Mouse (Mus musculus) heart, adult 2 months (tissue): ENCODE results near the gene Atrnl1. TPM values are rescaled to one million over a fixed set of nuclear protein-coding genes. Genes with fewer than 3 reads are reported as not detected.
"Not testable (repeated sequence)": the region's sequence is repeated elsewhere in the genome, so short reads cannot be mapped to it uniquely, and the experiment has no call there.

Experiments
- DNase-seq, 2 experiments: peaks; one replicate each; pipeline ENCODE4 v3.0.0; 2021
- H3K27ac ChIP-seq: fragments of 200-600 bp; 2 replicates; pipeline ENCODE4 v1.8.1; 2022
- H3K27me3 ChIP-seq: fragments of 200-500 bp; 2 replicates; pipeline ENCODE4 v1.6.1; 2012; ENCODE audit warnings: mild to moderate bottlenecking, low read length, inconsistent platforms, mixed read lengths; ENCODE audit not compliant: control insufficient read depth, insufficient read depth
- H3K36me3 ChIP-seq: fragments of 200-500 bp; 2 replicates; pipeline ENCODE4 v1.6.1; 2012; ENCODE audit warnings: low read length, inconsistent platforms; ENCODE audit not compliant: control insufficient read depth, insufficient read depth
- H3K4me1 ChIP-seq: fragments of 200-500 bp; 2 replicates; pipeline ENCODE4 v1.6.1; 2011; ENCODE audit warnings: low read length; ENCODE audit not compliant: control insufficient read depth, insufficient read depth
- H3K4me3 ChIP-seq: fragments of 200-600 bp; 2 replicates; pipeline ENCODE4 v1.8.1; 2022
- H3K79me2 ChIP-seq: fragments of 200-500 bp; replicated peaks from 2 replicates; pipeline ENCODE4 v1.6.1; 2012; ENCODE audit warnings: mild to moderate bottlenecking, inconsistent platforms, low read length, moderate library complexity, mixed read lengths; ENCODE audit not compliant: control insufficient read depth, insufficient read depth
- H3K9ac ChIP-seq: fragments of 200-500 bp; 2 replicates; pipeline ENCODE4 v1.6.1; 2012; ENCODE audit warnings: low read depth, mild to moderate bottlenecking, control low read depth, inconsistent platforms, low read length, mixed read lengths
- CTCF ChIP-seq: fragments of 200-600 bp; IDR thresholded peaks from 2 replicates; pipeline ENCODE4 v1.8.1; 2022; ENCODE audit warnings: antibody characterized with exemption, mild to moderate bottlenecking, moderate library complexity
- EP300 ChIP-seq: fragments of 200-500 bp; IDR thresholded peaks from 2 replicates; pipeline ENCODE4 v1.6.1; 2011; ENCODE audit warnings: low read depth, low read length, control low read depth; ENCODE audit not compliant: insufficient read depth
- POLR2A ChIP-seq: fragments of 200-500 bp; IDR thresholded peaks from 2 replicates; pipeline ENCODE4 v1.6.1; 2011; ENCODE audit warnings: mild to moderate bottlenecking, low read depth, low read length, control low read depth; ENCODE audit not compliant: insufficient read depth
- WGBS: fragments of 180-500 bp; shearing (Covaris S2); methylation state at CpG from one replicate; pipeline ENCODE4 v1.1.7; 2018; 5-methylcytosine and 5-hydroxymethylcytosine counted together
- intact Hi-C: fragments of 180-260 bp; cut with DNase I; formaldehyde crosslinking; loops from one replicate; pipeline ENCODE4 v1.15.1; 2025
- polyA plus RNA-seq: library from polyadenylated mRNA; depleted of rRNA; stranded (reverse); fragments of >200 nt; gene quantifications from 2 replicates; pipeline ENCODE4 v1.2.3, GENCODE M21; 2012
- total RNA-seq, 2 experiments: library from RNA; stranded (reverse); gene quantifications; 2 replicates each; pipeline ENCODE4 v1.2.3; 2021

Gene Atrnl1
- total and polyA plus RNA-seq, 3 experiments: 6.3 to 14.2 (median 13.4) TPM

GRCm38 (mm10) chr19:57667946-57668345 lies 57.1 kb downstream of the Atrnl1 start:
- WGBS: 88% methylated on average over 10 of the region's 10 CpGs
- no peak for DNase-seq
- no peak overlapping the region for H3K27ac ChIP-seq
- no peaks in the 10 kb centered on the region for H3K27me3 ChIP-seq
- H3K9ac ChIP-seq: no peak overlapping the region
- TF ChIP-seq CTCF (no peak), EP300 (no peak), POLR2A (no peak)
- no peaks in the 10 kb centered on the region for H3K79me2 ChIP-seq
- no peaks in the 10 kb centered on the region for H3K36me3 ChIP-seq
- H3K4me3 ChIP-seq: no peak overlapping the region
- H3K4me1 ChIP-seq: no peaks in the 10 kb centered on the region
- intact Hi-C loops: no loop called here

- H3K4me1 ChIP-seq: no peaks in the 10 kb centered on the region
- no peaks in the 10 kb centered on the region for H3K36me3 ChIP-seq
- H3K27ac ChIP-seq: no peak overlapping the region
- H3K4me3 ChIP-seq: no peak overlapping the region
- TF ChIP-seq CTCF (no peak), POLR2A (no peak), EP300 (no peak)
- no peak overlapping the region for H3K9ac ChIP-seq
- intact Hi-C loops: no loop called here
- WGBS: 94% methylated on average over 3 of the region's 3 CpGs
- no peaks in the 10 kb centered on the region for H3K79me2 ChIP-seq
- no peak for DNase-seq
- H3K27me3 ChIP-seq: no peaks in the 10 kb centered on the region
These were observed 68.6 kb downstream of the Atrnl1 start for GRCm38 (mm10) chr19:57679455-57679854.

GRCm38 (mm10) chr19:57686596-57686995 lies 75.8 kb downstream of the Atrnl1 start:
- Histone ChIP-seq H3K4me3 (no peak overlapping the region), H3K27ac (no peak overlapping the region), H3K36me3 (no peaks in the 10 kb centered on the region), H3K27me3 (no peaks in the 10 kb centered on the region), H3K9ac (no peak overlapping the region), H3K4me1 (no peaks in the 10 kb centered on the region), H3K79me2 (no peaks in the 10 kb centered on the region)
- no peak for DNase-seq
- WGBS: 74% methylated on average over 20 of the region's 20 CpGs
- no peak for TF ChIP-seq CTCF
- no peak for TF ChIP-seq EP300
- TF ChIP-seq POLR2A: no peak
- intact Hi-C loops: no loop called here

GRCm38 (mm10) chr19:57692566-57692965 lies 81.7 kb downstream of the Atrnl1 start:
- WGBS: 75% methylated on average over 3 of the region's 3 CpGs
- no peaks in the 10 kb centered on the region for H3K79me2 ChIP-seq
- intact Hi-C loops: no loop called here
- no peak overlapping the region for H3K9ac ChIP-seq
- no peak for DNase-seq
- no peaks in the 10 kb centered on the region for H3K4me1 ChIP-seq
- no peak for TF ChIP-seq POLR2A
- no peak for TF ChIP-seq EP300
- peak; percentile 49 for TF ChIP-seq CTCF
- no peak overlapping the region for H3K27ac ChIP-seq
- no peak overlapping the region for H3K4me3 ChIP-seq
- no peaks in the 10 kb centered on the region for H3K36me3 ChIP-seq
- H3K27me3 ChIP-seq: no peaks in the 10 kb centered on the region

GRCm38 (mm10) chr19:57696781-57697180 lies 85.9 kb downstream of the Atrnl1 start:
- H3K36me3 ChIP-seq, H3K4me3 ChIP-seq, H3K27ac ChIP-seq, H3K27me3 ChIP-seq, H3K4me1 ChIP-seq, H3K79me2 ChIP-seq, intact Hi-C loops, DNase-seq, H3K9ac ChIP-seq: not testable (repeated sequence)
- WGBS: 72% methylated on average over 5 of the region's 5 CpGs

GRCm38 (mm10) chr19:57713138-57713537 lies 102.3 kb downstream of the Atrnl1 start:
- Histone ChIP-seq H3K79me2 (no peaks in the 10 kb centered on the region), H3K4me3 (no peak overlapping the region), H3K9ac (no peak overlapping the region), H3K27ac (no peak overlapping the region), H3K4me1 (no peaks in the 10 kb centered on the region; the same call in 1 of the 2 replicates), H3K27me3 (no peaks in the 10 kb centered on the region), H3K36me3 (no peaks in the 10 kb centered on the region)
- TF ChIP-seq CTCF: no peak
- intact Hi-C loops: no loop called here
- DNase-seq: no peak
- 39% methylated on average over 5 of the region's 5 CpGs for whole genome bisulfite sequencing

- Histone ChIP-seq H3K27me3 (no peaks in the 10 kb centered on the region), H3K79me2 (no peaks in the 10 kb centered on the region), H3K4me1 (no peaks in the 10 kb centered on the region), H3K9ac (no peak overlapping the region), H3K4me3 (no peak overlapping the region), H3K36me3 (no peaks in the 10 kb centered on the region), H3K27ac (no peak overlapping the region)
- DNase-seq: peak; percentile 37 to 45
- peak; percentile 76 for TF ChIP-seq CTCF
- TF ChIP-seq POLR2A: no peak
- TF ChIP-seq EP300: no peak
- intact Hi-C loops: no loop called here
- 82% methylated on average over 6 of the region's 6 CpGs for WGBS
These were observed 114.1 kb downstream of the Atrnl1 start for GRCm38 (mm10) chr19:57724920-57725319.
